Mouse (Mus musculus) MEL (cell line): ENCODE measurements around the gene Ankrd13c. TPM values are rescaled to one million over a fixed set of nuclear protein-coding genes. Genes with fewer than 3 reads are reported as not detected.

Experiments used
- DNase-seq: peaks from one replicate; pipeline ENCODE4 v3.0.0; 2011; ENCODE audit warnings: low read depth, low spot score
- H3K27ac ChIP-seq: 2 replicates; pipeline ENCODE4 v1.5.1; 2012; ENCODE audit warnings: low read depth, mild to moderate bottlenecking, control low read depth, low read length, moderate library complexity; ENCODE audit not compliant: control insufficient read depth
- H3K27me3 ChIP-seq, 2 experiments: fragments of 150-350 bp in 1 of 2; sonication (generic) in 1 of 2; 2 replicates each; pipeline ENCODE4 v1.6.1; 2012; ENCODE audit warnings: low read length in 2 of 2, mild to moderate bottlenecking in 2 of 2, improper control_type of control experiment in 1 of 2, moderate library complexity in 1 of 2; ENCODE audit not compliant: insufficient read depth in 2 of 2, control insufficient read depth in 1 of 2
- H3K36me3 ChIP-seq, 2 experiments: 2 replicates each; pipeline ENCODE4 v1.6.1; 2012 to 2014; ENCODE audit warnings: low read length in 2 of 2, improper control_type of control experiment in 1 of 2, inconsistent platforms in 1 of 2, mild to moderate bottlenecking in 1 of 2; ENCODE audit not compliant: insufficient read depth in 2 of 2, control insufficient read depth in 1 of 2
- H3K4me1 ChIP-seq, 2 experiments: fragments of 150-350 bp in 1 of 2; sonication (generic) in 1 of 2; 2 replicates each; pipeline ENCODE4 v1.6.1; 2012; ENCODE audit warnings: low read length in 2 of 2, improper control_type of control experiment in 1 of 2, mild to moderate bottlenecking in 1 of 2; ENCODE audit not compliant: insufficient read depth in 2 of 2, control insufficient read depth in 1 of 2
- H3K4me3 ChIP-seq, 2 experiments: fragments of 150-350 bp in 1 of 2; sonication (generic) in 1 of 2; 2 replicates each; pipeline ENCODE4 v1.5.1; 2012; ENCODE audit warnings: low read depth in 2 of 2, low read length in 2 of 2, mild to moderate bottlenecking in 2 of 2, moderate library complexity in 2 of 2, control low read depth in 1 of 2, improper control_type of control experiment in 1 of 2; ENCODE audit not compliant: control insufficient read depth in 1 of 2, insufficient read depth in 1 of 2
- H3K79me2 ChIP-seq: 2 replicates; pipeline ENCODE4 v1.6.1; 2012; ENCODE audit warnings: mild to moderate bottlenecking, low read length, moderate library complexity; ENCODE audit not compliant: control insufficient read depth, poor library complexity, insufficient read depth
- H3K9ac ChIP-seq: 2 replicates; pipeline ENCODE4 v1.6.1; 2012; ENCODE audit warnings: low read depth, mild to moderate bottlenecking, control low read depth, low read length, moderate library complexity; ENCODE audit not compliant: control insufficient read depth, poor library complexity, severe bottlenecking
- H3K9me3 ChIP-seq: fragments of 150-350 bp; sonication (generic); replicated peaks from 2 replicates; pipeline ENCODE4 v1.6.1; 2012; ENCODE audit warnings: mild to moderate bottlenecking, low read length, improper control_type of control experiment, moderate library complexity; ENCODE audit not compliant: insufficient read depth
- ELF1 ChIP-seq: IDR thresholded peaks from 2 replicates; pipeline ENCODE4 v1.6.1; 2014; ENCODE audit warnings: low read depth, mild to moderate bottlenecking, inconsistent platforms, low read length, improper control_type of control experiment, moderate library complexity
- EP300 ChIP-seq, 2 experiments: IDR thresholded peaks; 2 replicates each; pipeline ENCODE4 v1.6.1; 2011; ENCODE audit warnings: improper control_type of control experiment in 2 of 2, low read length in 2 of 2, low read depth in 1 of 2, mild to moderate bottlenecking in 1 of 2
- ETS1 ChIP-seq: IDR thresholded peaks from 2 replicates; pipeline ENCODE4 v1.6.1; 2012; ENCODE audit warnings: low read depth, mild to moderate bottlenecking, inconsistent platforms, low read length, improper control_type of control experiment, moderate library complexity
- GABPA ChIP-seq: IDR thresholded peaks from 2 replicates; pipeline ENCODE4 v1.6.1; 2012; ENCODE audit warnings: low read depth, mild to moderate bottlenecking, inconsistent platforms, low read length, improper control_type of control experiment, moderate library complexity
- MAX ChIP-seq: IDR thresholded peaks from 2 replicates; pipeline ENCODE4 v1.6.1; 2011; ENCODE audit warnings: low read length, improper control_type of control experiment
- MAZ ChIP-seq: IDR thresholded peaks from 2 replicates; pipeline ENCODE4 v1.6.1; 2012; ENCODE audit warnings: low read depth, mild to moderate bottlenecking, inconsistent platforms, low read length, improper control_type of control experiment
- MEF2A ChIP-seq: IDR thresholded peaks from 2 replicates; pipeline ENCODE4 v1.6.1; 2014; ENCODE audit warnings: low read depth, mild to moderate bottlenecking, inconsistent platforms, low read length, improper control_type of control experiment; ENCODE audit not compliant: poor library complexity, insufficient replicate concordance, severe bottlenecking; ENCODE audit errors: extremely low read depth
- MYC ChIP-seq: IDR thresholded peaks from 2 replicates; pipeline ENCODE4 v1.6.1; 2011; ENCODE audit warnings: low read depth, mild to moderate bottlenecking, low read length, improper control_type of control experiment, moderate library complexity
- NELFE ChIP-seq: IDR thresholded peaks from 2 replicates; pipeline ENCODE4 v1.6.1; 2011; ENCODE audit warnings: low read depth, low read length, improper control_type of control experiment
- POLR2AphosphoS2 ChIP-seq: IDR thresholded peaks from 2 replicates; pipeline ENCODE4 v1.6.1; 2011; ENCODE audit warnings: low read length, improper control_type of control experiment
- RCOR1 ChIP-seq: IDR thresholded peaks from 2 replicates; pipeline ENCODE4 v1.6.1; 2012; ENCODE audit warnings: low read depth, mild to moderate bottlenecking, inconsistent platforms, low read length, improper control_type of control experiment
- USF2 ChIP-seq, 2 experiments: IDR thresholded peaks; 2 replicates each; pipeline ENCODE4 v1.6.1; 2011 to 2012; ENCODE audit warnings: improper control_type of control experiment in 2 of 2, low read length in 2 of 2, borderline replicate concordance in 1 of 2, inconsistent platforms in 1 of 2, low read depth in 1 of 2, mild to moderate bottlenecking in 1 of 2; ENCODE audit not compliant: insufficient read depth in 1 of 2
- ZKSCAN1 ChIP-seq: IDR thresholded peaks from 2 replicates; pipeline ENCODE4 v1.6.1; 2012; ENCODE audit warnings: low read depth, mild to moderate bottlenecking, inconsistent platforms, low read length, improper control_type of control experiment, moderate library complexity
- ZMIZ1 ChIP-seq: IDR thresholded peaks from 2 replicates; pipeline ENCODE4 v1.6.1; 2012; ENCODE audit warnings: low read depth, mild to moderate bottlenecking, inconsistent platforms, low read length, improper control_type of control experiment, moderate library complexity
- ZNF384 ChIP-seq: IDR thresholded peaks from 2 replicates; pipeline ENCODE4 v1.6.1; 2012; ENCODE audit warnings: low read depth, mild to moderate bottlenecking, inconsistent platforms, low read length, improper control_type of control experiment
- polyA plus RNA-seq, 2 experiments: library from polyadenylated mRNA; stranded (reverse) in 1 of 2; unstranded in 1 of 2; fragments of >175 nt in 1 of 2; fragments of >200 nt in 1 of 2; gene quantifications; 2 replicates each; pipeline versions ENCODE4 v1.2.1 to v1.2.4; 2012; ENCODE audit warnings: low replicate concordance in 2 of 2, low read depth in 1 of 2; ENCODE audit not compliant: insufficient read length in 2 of 2, insufficient read depth in 1 of 2, missing spikeins in 1 of 2
- total RNA-seq: library from RNA; depleted of rRNA; stranded (reverse); fragments of 300-350 nt; gene quantifications from 2 replicates; pipeline ENCODE4 v1.2.3, GENCODE M21; 2012

Ankrd13c gene
- total and polyA plus RNA-seq, 3 experiments, result 16.3 to 31.8 TPM; not detected in 1

GRCm38 (mm10) chr3:157956201-157956600 is 9.2 kb downstream of the Ankrd13c start:
- H3K9me3 ChIP-seq, result no peaks in the 10 kb centered on the region
- no peak overlapping the region for H3K4me3 ChIP-seq
- peaks cover 10 to 15% of the 10 kb centered on the region in 2 experiments for H3K36me3 ChIP-seq
- H3K4me1 ChIP-seq, result peaks cover 0 to 3% of the 10 kb centered on the region in 2 experiments; a peak in 2 of 4 replicates
- DNase-seq, result no peak
- TF ChIP-seq MAZ (no peak), ZKSCAN1 (no peak), USF2 (IDR thresholded peaks at IDR 0.05; ENCODE audit: borderline replicate concordance in 1 of 2, insufficient read depth in 1 of 2, low read depth in 1 of 2, low read length in 2 of 2) (no peak), MAX (no peak), MEF2A (no peak), MYC (no peak), ELF1 (no peak), NELFE (no peak), ZMIZ1 (no peak)
- H3K9ac ChIP-seq, result no peak overlapping the region
- H3K27me3 ChIP-seq, result no peaks in the 10 kb centered on the region
- H3K79me2 ChIP-seq, result peaks cover 56% of the 10 kb centered on the region
- H3K27ac ChIP-seq, result no peak overlapping the region

DNA sequence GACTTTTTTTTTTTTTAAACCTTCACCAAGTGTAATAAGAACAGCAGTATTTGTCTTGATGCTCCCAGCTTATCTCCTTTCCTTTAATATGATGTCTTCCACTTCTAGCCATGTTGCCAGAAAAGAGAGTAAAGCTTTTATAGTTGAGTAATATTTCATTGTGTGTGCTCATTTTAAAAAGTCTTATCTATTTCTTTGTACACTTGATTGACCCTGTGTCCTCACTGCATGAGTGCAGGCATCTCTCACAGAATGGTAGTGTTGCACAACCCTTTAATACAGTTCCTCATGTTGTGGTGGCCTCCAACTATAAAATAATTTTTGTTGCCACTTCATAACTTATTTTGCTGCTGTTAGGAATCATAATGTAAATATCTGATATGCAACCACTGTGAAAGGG is 10.3 kb downstream of the Ankrd13c start:
- H3K4me1 ChIP-seq, result peaks cover 0 to 3% of the 10 kb centered on the region in 2 experiments; a peak in 2 of 4 replicates
- H3K79me2 ChIP-seq, result peaks cover 45% of the 10 kb centered on the region
- peaks cover 8 to 23% of the 10 kb centered on the region in 2 experiments for H3K36me3 ChIP-seq
- H3K9me3 ChIP-seq, result no peaks in the 10 kb centered on the region
- no peak overlapping the region for H3K27ac ChIP-seq
- TF ChIP-seq ETS1, result no peak
- peak; percentile 32; the same call in 1 of the 2 replicates for TF ChIP-seq ZNF384
- no peak overlapping the region for H3K9ac ChIP-seq
- no peaks in the 10 kb centered on the region for H3K27me3 ChIP-seq
- no peak overlapping the region for H3K4me3 ChIP-seq
- no peak for DNase-seq

DNA sequence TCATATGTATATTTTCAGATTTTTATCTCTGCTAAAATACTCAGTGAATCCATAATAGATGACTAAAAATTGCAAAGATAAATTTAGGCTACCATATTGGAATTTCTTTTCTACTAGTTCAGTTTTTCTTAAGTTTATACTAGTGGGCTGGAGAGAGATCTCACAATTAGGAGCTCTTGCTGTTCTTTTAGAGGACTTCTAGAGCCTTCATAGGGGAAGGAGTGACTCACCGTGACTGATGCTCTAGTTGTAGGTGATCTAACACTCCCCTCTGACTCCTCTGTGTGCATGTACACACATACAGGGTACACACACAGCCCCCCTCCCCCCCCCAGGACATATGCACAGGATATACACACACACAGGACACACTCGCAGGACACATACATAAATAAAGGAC is 24.1 kb downstream of the Ankrd13c start:
- Histone ChIP-seq H3K4me1 (no peaks in the 10 kb centered on the region), H3K27me3 (no peaks in the 10 kb centered on the region), H3K27ac (no peak overlapping the region), H3K79me2 (peaks cover 4% of the 10 kb centered on the region; the same call in 1 of the 2 replicates), H3K9me3 (no peaks in the 10 kb centered on the region), H3K4me3 (no peak overlapping the region), H3K36me3 (peaks cover 4 to 24% of the 10 kb centered on the region in 2 experiments; a peak in 3 of 4 replicates), H3K9ac (no peak overlapping the region)
- DNase-seq, result no peak
- no peak for TF ChIP-seq GABPA
- no peak for TF ChIP-seq ZMIZ1
- no peak for TF ChIP-seq POLR2AphosphoS2
- TF ChIP-seq EP300 (IDR thresholded peaks at IDR 0.05; ENCODE audit: low read depth in 1 of 2, low read length in 2 of 2), result no peak
- TF ChIP-seq MEF2A, result no peak
- no peak for TF ChIP-seq RCOR1
